Mouse (Mus musculus) liver, adult 2 months (tissue): ENCODE data around the gene Mrps16. TPM values are rescaled to one million over a fixed set of nuclear protein-coding genes. Genes with fewer than 3 reads are reported as not detected.

Experiments used
- DNase-seq: peaks from one replicate; pipeline ENCODE4 v3.0.0-alpha.2; 2011; ENCODE audit warnings: low read depth, low spot score; ENCODE audit errors: extremely low read depth
- H3K27ac ChIP-seq: fragments of 200-500 bp; replicated peaks from 2 replicates; pipeline ENCODE4 v1.5.1; 2012; ENCODE audit warnings: low read depth, mild to moderate bottlenecking, control low read depth, inconsistent platforms, low read length; ENCODE audit not compliant: insufficient read depth
- H3K27me3 ChIP-seq: fragments of 200-500 bp; 2 replicates; pipeline ENCODE4 v1.6.1; 2012; ENCODE audit warnings: mild to moderate bottlenecking, moderate library complexity, low read length, inconsistent platforms; ENCODE audit not compliant: control insufficient read depth, insufficient read depth
- H3K36me3 ChIP-seq: fragments of 200-500 bp; 2 replicates; pipeline ENCODE4 v1.6.1; 2012; ENCODE audit warnings: low read length, inconsistent platforms; ENCODE audit not compliant: control insufficient read depth, insufficient read depth
- H3K4me1 ChIP-seq: fragments of 200-500 bp; 2 replicates; pipeline ENCODE4 v1.6.1; 2011; ENCODE audit warnings: low read length; ENCODE audit not compliant: control insufficient read depth, insufficient read depth
- H3K4me3 ChIP-seq: fragments of 200-500 bp; 2 replicates; pipeline ENCODE4 v1.5.1; 2011; ENCODE audit warnings: low read depth, mild to moderate bottlenecking, control low read depth, low read length, moderate library complexity; ENCODE audit not compliant: insufficient read depth
- H3K79me2 ChIP-seq: fragments of 200-500 bp; 2 replicates; pipeline ENCODE4 v1.6.1; 2012; ENCODE audit warnings: inconsistent platforms, mild to moderate bottlenecking, low read length, moderate library complexity; ENCODE audit not compliant: control insufficient read depth, insufficient read depth
- H3K9ac ChIP-seq: fragments of 200-500 bp; 2 replicates; pipeline ENCODE4 v1.6.1; 2012; ENCODE audit warnings: low read depth, mild to moderate bottlenecking, control low read depth, inconsistent platforms, low read length
- CTCF ChIP-seq: fragments of 200-500 bp; IDR thresholded peaks from 2 replicates; pipeline ENCODE4 v1.5.1; 2011; ENCODE audit warnings: low read depth, low read length, control low read depth
- POLR2A ChIP-seq: fragments of 200-500 bp; IDR thresholded peaks from 2 replicates; pipeline ENCODE4 v1.6.1; 2011; ENCODE audit warnings: low read length, control low read depth; ENCODE audit not compliant: insufficient read depth; ENCODE audit errors: extremely low read depth
- WGBS: fragments of 180-500 bp; shearing (Covaris S2); methylation state at CpG from one replicate; pipeline ENCODE4 v1.1.7; 2018; 5-methylcytosine and 5-hydroxymethylcytosine counted together
- polyA plus RNA-seq: library from polyadenylated mRNA; depleted of rRNA; stranded (reverse); fragments of >200 nt; gene quantifications from 2 replicates; pipeline ENCODE4 v1.2.3, GENCODE M21; 2012
- total RNA-seq: library from RNA; depleted of rRNA; stranded (reverse); fragments of >200 nt; gene quantifications from 2 replicates; pipeline ENCODE4 v1.2.3, GENCODE M21; 2014

The Mrps16 gene
- total and polyA plus RNA-seq, 2 experiments: 24.9 to 29.2 TPM

DNA sequence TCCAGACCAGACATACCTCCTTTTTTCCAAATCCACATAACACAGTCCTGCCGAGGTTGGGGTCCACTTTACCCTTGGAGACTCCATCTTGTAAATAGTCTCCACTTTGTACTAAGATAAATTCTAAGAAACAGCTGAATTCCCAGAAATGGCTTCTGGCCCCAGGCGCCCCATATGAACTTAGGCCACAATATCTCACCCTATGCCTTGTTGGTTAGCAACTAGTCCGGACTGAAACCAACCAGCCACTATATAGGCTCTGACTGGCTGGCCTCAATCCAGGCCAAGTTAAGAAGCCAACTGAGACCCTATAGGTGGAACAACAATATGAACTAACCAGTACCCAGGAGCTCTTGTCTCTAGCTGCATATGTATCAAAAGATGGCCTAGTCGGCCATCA lies 1.1 kb downstream of the Mrps16 start:
- Histone ChIP-seq H3K27ac (no peak overlapping the region), H3K4me3 (no peak overlapping the region), H3K36me3 (peaks cover 3% of the 10 kb centered on the region; the same call in 1 of the 2 replicates), H3K27me3 (no peaks in the 10 kb centered on the region), H3K9ac (no peak overlapping the region), H3K79me2 (0 out of 2 replicates have a peak, but pooled peaks cover 3% of the 10 kb centered on the region), H3K4me1 (peaks cover 8% of the 10 kb centered on the region; the same call in 1 of the 2 replicates)
- WGBS: 83% methylated on average over 4 of the region's 4 CpGs
- no peak for DNase-seq
- TF ChIP-seq CTCF: no peak
- no peak for TF ChIP-seq POLR2A

- Histone ChIP-seq H3K27ac (no peak overlapping the region), H3K79me2 (0 out of 2 replicates have a peak, but pooled peaks cover 3% of the 10 kb centered on the region), H3K36me3 (peaks cover 3% of the 10 kb centered on the region; the same call in 1 of the 2 replicates), H3K27me3 (no peaks in the 10 kb centered on the region), H3K4me3 (no peak overlapping the region; the same call in 1 of the 2 replicates), H3K4me1 (peaks cover 8% of the 10 kb centered on the region; the same call in 1 of the 2 replicates), H3K9ac (no peak overlapping the region)
- no peak for DNase-seq
- 84% methylated on average over 8 of the region's 8 CpGs for WGBS
- TF ChIP-seq POLR2A (no peak), CTCF (no peak)
Measured at GRCm38 (mm10) chr14:20389446-20390079, 3.9 kb downstream of the Mrps16 start.

DNA sequence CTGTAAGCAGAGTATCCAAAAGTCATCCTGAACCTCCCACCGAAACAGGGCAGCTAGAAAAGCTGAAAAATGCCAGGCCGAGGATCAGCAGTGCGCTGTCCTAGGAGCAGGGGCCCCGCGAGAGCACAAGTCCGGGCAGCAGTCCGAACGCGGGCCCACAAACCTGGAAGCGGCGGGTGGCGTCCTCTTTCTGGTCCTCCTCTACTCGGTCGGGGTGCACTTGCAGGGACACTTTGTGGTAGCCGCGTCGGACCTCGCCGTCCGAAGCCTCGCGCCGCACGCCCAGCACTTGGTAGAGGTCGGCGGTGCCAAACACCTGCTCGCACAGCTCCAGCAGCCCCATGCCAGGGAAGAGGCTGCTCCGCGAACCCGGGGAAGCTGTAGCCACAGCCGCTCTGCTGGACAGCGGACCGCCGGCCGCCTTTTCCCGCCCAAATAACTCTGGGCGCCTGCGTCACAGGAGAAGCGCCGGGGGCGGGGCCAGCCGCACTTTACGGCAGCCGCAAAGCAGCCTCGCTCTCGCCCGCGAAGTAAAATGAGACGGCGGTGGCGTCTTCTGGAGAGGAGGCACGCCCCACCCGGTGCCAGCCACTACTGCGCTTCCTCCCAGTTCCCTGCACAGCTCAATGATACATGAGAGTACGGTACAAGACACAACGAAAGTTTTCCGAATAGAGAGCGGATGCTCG lies 4.8 kb downstream of the Mrps16 start, which contains the start of gene Dnajc9:
TSS of gene Dnajc9 (minus strand) at position 470 of the 689 bp plus-strand sequence.
- H3K36me3 ChIP-seq: peaks cover 6% of the 10 kb centered on the region; the same call in 1 of the 2 replicates
- H3K79me2 ChIP-seq: 0 out of 2 replicates have a peak, but pooled peaks cover 3% of the 10 kb centered on the region
- DNase-seq: peak; percentile 72
- WGBS: under 1% methylated on average over 59 of the region's 59 CpGs
- peaks cover 6% of the 10 kb centered on the region; the same call in 1 of the 2 replicates for H3K4me1 ChIP-seq
- TF ChIP-seq POLR2A (peak; percentile 59; the same call in 1 of the 2 replicates), CTCF (no peak)
- peak within 1 kb of the TSS; percentile 90 for H3K9ac ChIP-seq
- no peaks in the 10 kb centered on the region for H3K27me3 ChIP-seq
- peak within 1 kb of the TSS; percentile 98 for H3K4me3 ChIP-seq
- H3K27ac ChIP-seq: peak within 1 kb of the TSS; percentile 22

- no peak overlapping the region for H3K4me3 ChIP-seq
- WGBS: 91% methylated on average over 9 of the region's 9 CpGs
- TF ChIP-seq CTCF (no peak), POLR2A (no peak)
- no peaks in the 10 kb centered on the region for H3K27me3 ChIP-seq
- H3K79me2 ChIP-seq: no peaks in the 10 kb centered on the region
- DNase-seq: no peak
- no peak overlapping the region for H3K27ac ChIP-seq
- H3K36me3 ChIP-seq: peaks cover 14% of the 10 kb centered on the region
- no peaks in the 10 kb centered on the region for H3K4me1 ChIP-seq
- H3K9ac ChIP-seq: no peak overlapping the region
Measured at GRCm38 (mm10) chr14:20379753-20380430, 13.5 kb downstream of the Mrps16 start.

- Histone ChIP-seq H3K4me1 (no peaks in the 10 kb centered on the region), H3K79me2 (no peaks in the 10 kb centered on the region), H3K27ac (no peak overlapping the region), H3K27me3 (no peaks in the 10 kb centered on the region), H3K9ac (no peak overlapping the region), H3K4me3 (no peak overlapping the region), H3K36me3 (peaks cover 13% of the 10 kb centered on the region)
- 86% methylated on average over 5 of the region's 5 CpGs for WGBS
- no peak for DNase-seq
- TF ChIP-seq CTCF (no peak), POLR2A (no peak)
Measured at GRCm38 (mm10) chr14:20379087-20379640, 14.3 kb downstream of the Mrps16 start.
